Mouse (Mus musculus): ENCODE results near the gene 2310034G01Rik.

GRCm38 (mm10) chr19:46316846-46317545 lies 33.1 kb downstream of the 2310034G01Rik start:
- no peak for TF ChIP-seq MYC (IDR thresholded peaks at IDR 0.05; ENCODE audit: low read depth, low read length)
- no peak for TF ChIP-seq USF2 (conservative IDR thresholded peaks at IDR 0.05; ENCODE audit: low read depth, low read length)
- no peak for TF ChIP-seq CHD1 (IDR thresholded peaks at IDR 0.05; ENCODE audit: low read depth, low read length)
- TF ChIP-seq TBP (conservative IDR thresholded peaks at IDR 0.05; ENCODE audit: low read depth, low read length) = no peak
- TF ChIP-seq RCOR1 (conservative IDR thresholded peaks at IDR 0.05; ENCODE audit: low read depth, low read length) = no peak
- no peak for TF ChIP-seq POLR2A (IDR thresholded peaks at IDR 0.05; ENCODE audit: low read depth, low read length)
- no peak for TF ChIP-seq CTCF (conservative IDR thresholded peaks at IDR 0.05 in 1 of 2, IDR thresholded peaks at IDR 0.05 in 1 of 2; ENCODE audit: low read depth in 2 of 2, low read length in 2 of 2)
- no peak for TF ChIP-seq ZC3H11A (IDR thresholded peaks at IDR 0.05; ENCODE audit: low read depth, low read length)
